Mouse (Mus musculus): ENCODE measurements at regions not wholly inside any gene's neighbourhood (a gene's known extent, or its start where the extent isn't known, plus 50 kb on each side); places are given as distances from the start of the nearest gene placed in this dataset.
"Not testable (repeated sequence)": the region's sequence is repeated elsewhere in the genome, so short reads cannot be mapped to it uniquely, and the experiment has no call there.

- in situ Hi-C loops (cut with MboI, MseI): loop anchor here (5.0 kb wide), 1 partner anchor 61 kb away; no protein-coding TSS in a partner anchor
These were observed 180.6 kb upstream of the Tab2 start for GRCm38 (mm10) chr10:8136662-8137061.

DNA sequence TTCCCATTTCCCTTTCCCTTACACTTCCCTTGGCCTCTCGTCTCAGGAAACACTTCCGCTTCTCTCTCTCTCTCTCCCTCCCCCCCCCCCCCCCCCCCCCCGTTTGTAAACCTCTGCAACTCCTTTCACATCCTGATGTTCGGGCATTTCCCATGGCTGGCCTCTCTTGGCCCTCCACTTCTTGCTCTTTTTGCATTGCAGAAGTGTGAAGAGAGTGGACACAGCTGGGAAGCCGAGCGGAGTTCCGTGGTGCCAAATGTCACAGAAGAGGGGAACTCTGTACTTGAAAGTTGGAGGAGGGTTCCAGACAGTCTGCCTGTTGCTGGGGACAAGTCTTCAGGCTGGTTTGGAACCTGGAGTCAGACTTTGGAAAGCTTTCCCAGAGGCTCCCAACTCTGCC lies 179.2 kb upstream of the Tab2 start:
- in situ Hi-C loops (cut with MboI, MseI): loop anchor here (5.0 kb wide), 1 partner anchor 62 kb away; no protein-coding TSS in a partner anchor

DNA sequence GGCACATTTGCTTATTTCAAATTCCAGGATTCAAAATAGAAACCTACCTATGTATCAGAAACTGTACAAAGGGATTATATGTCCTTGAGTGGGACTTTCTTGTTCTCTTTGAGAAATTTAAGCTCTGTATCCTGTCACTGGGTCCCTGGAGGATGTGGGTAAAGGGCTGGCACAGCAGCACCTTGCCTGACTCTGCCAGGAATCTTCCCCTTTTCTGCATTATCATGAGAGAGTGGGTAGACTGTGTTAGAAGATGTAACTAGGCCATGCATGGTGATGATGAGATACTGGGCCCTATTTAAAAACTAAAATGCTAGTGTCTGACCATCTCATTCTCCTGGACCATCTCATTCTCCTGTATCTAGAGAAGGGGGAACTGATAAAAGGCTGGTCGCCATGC lies 178.4 kb upstream of the Tab2 start:
- in situ Hi-C loops (cut with MboI, MseI): no loop called here

DNA sequence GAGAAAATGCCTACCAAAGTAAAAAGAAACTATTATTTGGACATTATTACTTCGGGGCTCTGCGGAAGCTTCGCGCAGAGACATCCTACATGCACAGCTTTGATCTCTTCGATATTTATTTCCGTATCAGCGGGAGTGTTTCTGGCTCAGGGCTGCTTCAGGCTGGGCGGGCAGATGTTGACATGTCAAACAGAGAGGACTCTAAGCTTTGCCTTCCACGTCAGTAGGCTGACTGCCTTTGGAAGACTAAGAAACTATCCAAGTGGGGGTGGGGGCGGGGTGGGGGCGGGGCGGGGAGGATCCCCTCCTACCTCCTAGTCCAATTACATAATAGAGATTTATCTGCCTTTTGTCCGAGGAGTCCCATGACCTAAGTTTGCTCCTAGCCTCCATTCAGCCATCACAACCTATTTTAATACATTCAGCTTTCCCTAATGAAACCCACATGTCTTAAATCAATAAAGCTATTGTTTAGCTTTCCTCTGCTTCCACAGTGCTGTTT lies 177.5 kb upstream of the Tab2 start:
- in situ Hi-C loops (cut with MboI, MseI): no loop called here

- in situ Hi-C loops (cut with MboI, MseI): no loop called here
These were observed 176.8 kb upstream of the Tab2 start for GRCm38 (mm10) chr10:8132795-8133194.

DNA sequence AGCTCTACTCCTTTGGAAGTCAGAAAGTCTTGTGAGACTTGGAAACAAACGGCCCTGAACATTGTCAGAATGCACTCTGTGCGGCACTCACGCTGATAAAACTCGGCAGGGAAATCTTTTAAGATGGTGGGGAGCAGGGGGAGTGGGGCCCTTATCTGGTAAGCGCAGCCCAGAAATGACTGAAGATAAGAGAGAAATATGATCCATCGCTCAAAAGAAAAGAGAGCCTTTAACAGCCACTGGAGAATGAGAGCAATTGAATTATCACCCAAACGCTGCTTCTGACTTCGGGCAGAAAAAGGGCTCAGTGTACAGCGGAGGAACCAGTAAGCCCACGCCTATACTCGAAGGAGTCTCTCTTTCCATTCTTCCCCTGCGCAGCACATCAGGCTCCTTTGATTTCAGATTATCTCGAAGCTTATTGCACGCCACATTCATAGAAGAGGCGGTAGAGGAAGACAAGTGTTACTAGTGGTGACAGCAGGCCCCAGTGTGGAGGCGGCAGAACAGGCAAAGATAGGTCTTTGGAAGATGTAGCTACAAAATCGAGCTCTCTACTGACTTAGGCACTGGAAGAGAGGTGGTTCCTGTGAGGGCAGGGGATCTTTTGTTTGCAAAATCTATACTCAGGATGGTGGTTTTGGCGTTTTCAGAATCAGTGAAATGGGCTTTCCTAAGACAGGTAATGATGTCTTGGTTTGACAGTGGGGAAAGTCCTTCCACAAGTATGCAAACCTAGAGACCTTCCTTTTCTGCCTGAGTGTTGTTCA lies 174.6 kb upstream of the Tab2 start:
- in situ Hi-C loops (cut with MboI, MseI): no loop called here

DNA sequence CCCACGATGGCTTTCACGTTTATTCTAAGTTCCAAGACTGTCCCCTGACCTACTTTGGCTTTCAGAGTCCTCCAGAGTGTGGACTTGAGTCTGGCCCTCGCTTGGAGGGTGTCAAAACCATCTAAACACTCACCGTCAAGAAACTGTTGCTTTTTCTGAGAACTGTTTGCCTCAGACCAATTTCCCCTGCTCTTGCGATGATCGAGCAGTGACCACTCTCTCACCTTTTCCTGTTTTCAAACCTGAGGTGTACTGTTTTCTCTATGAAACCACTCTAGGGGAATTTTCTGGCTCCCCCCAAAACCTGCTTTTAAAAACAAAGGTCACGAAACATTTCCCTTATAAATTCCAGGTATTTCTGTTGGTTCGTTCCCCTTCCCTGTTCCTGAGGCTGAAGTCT lies 174.0 kb upstream of the Tab2 start:
- in situ Hi-C loops (cut with MboI, MseI): no loop called here

- in situ Hi-C loops (cut with MboI, MseI): no loop called here
These were observed 168.1 kb upstream of the Tab2 start for GRCm38 (mm10) chr10:8124124-8124523.

- in situ Hi-C loops (cut with MboI, MseI): no loop called here
These were observed 165.9 kb upstream of the Tab2 start for GRCm38 (mm10) chr10:8121895-8122294.

GRCm38 (mm10) chr10:8116821-8117220 lies 160.8 kb upstream of the Tab2 start:
- in situ Hi-C loops (cut with MboI, MseI): no loop called here

DNA sequence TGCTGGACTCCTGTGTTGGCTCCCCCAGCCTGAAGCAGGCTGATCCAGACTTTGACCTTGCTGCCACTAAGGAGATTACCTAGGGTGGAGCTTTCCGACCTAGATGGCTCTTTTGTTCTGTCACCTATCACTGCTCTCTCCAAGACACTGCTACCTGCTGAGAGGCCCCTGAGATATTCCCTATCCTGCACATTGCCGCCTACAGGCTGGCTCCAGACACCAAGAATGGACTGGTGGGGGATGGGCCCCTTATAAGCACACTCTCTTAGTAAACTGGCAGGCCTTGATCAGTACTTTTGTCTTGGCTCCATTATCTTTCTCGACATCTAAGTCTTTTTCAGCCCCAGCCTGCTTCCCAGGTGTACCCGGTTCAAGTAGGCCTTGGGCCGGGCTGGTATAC lies 158.9 kb upstream of the Tab2 start:
- in situ Hi-C loops (cut with MboI, MseI): not testable (repeated sequence)

- in situ Hi-C loops (cut with MboI, MseI): no loop called here
These were observed 158.5 kb upstream of the Tab2 start for GRCm38 (mm10) chr10:8114530-8114929.

DNA sequence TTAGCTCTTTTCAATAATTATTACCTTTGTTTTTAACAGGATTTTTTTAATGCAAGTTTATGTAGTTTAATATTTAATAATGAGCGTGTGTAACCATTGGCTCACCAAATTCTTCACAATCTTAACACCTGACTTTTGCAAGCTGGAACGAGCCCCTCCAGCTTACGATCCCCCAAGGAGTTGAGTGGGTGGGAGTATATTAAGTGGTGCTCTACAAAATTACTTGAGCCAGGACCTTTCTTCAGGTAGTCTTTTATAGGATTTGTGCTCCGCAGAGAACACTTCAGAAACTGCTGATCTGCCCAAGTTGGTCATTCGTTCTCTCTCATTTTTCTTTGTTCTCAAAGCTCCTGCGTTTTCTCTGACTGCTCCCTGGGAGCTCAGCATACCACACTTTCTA lies 144.5 kb upstream of the Tab2 start:
- in situ Hi-C loops (cut with MboI, MseI): no loop called here

- in situ Hi-C loops (cut with MboI, MseI): loop anchor here (10.0 kb wide), 1 partner anchor 329 kb away; no protein-coding TSS in a partner anchor
These were observed 139.9 kb upstream of the Tab2 start for GRCm38 (mm10) chr10:8095924-8096323.

- in situ Hi-C loops (cut with MboI, MseI): loop anchor here (10.0 kb wide), 1 partner anchor 330 kb away; no protein-coding TSS in a partner anchor
These were observed 139.2 kb upstream of the Tab2 start for GRCm38 (mm10) chr10:8095206-8095605.

- in situ Hi-C loops (cut with MboI, MseI): loop anchor here (10.0 kb wide), 1 partner anchor 333 kb away; no protein-coding TSS in a partner anchor
These were observed 136.0 kb upstream of the Tab2 start for GRCm38 (mm10) chr10:8091871-8092552.

DNA sequence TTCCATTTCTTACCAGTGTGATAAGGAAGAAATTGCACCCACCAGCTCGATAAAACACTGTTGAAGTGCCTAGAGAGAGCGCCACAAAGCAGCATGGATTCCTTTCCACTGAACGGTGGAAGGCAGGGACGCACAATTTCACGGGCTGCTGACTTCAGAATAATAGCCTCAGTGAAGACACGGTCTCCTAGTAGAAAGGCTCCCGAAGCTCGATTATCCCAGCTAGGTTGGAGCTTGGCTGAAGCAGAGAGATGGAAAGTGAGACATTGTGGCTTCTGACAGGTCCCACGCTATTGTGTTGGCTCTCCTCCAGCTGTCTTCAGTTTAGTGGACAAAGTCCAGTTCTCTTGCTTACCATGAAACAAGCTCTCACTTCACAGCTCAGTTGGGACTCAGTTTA lies 133.3 kb upstream of the Tab2 start:
- in situ Hi-C loops (cut with MboI, MseI): no loop called here

DNA sequence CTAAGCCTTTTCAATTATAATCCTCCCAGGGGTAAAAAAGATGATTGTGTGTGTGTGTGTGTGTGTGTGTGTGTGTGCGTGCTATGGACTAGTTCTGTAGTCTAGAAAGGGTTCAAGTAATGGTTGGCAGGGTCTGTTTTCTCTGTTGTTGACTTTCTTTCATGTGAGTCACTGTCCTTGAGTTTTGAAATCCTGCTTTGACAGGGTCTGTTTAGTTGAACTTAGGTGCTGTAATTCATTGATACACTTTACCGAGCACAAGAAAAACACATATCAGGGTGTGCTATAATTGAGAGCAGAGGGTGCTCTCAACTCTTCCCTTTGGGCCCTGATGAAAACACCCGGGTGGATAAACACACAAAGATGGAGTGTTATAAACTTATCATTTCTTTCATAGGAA lies 132.7 kb upstream of the Tab2 start:
- in situ Hi-C loops (cut with MboI, MseI): no loop called here

DNA sequence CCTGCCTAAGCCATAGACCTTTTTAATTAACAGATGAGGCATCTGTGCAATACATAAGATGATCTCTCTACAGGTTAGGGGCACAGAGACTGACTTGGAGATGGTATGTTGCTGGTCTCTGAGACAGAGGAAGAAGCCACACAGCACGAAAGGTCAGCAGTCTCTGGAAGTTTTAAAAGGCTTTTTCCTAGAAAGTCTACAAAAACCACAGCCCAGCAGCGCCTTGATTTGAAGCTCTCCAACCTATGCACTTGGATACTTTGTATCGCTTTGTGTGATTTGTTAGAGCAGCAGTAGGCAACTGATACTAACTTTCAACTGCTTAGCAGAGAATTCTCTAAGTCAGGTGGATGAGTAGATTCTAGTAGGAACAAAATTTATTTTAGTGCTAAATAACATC lies 132.3 kb upstream of the Tab2 start:
- in situ Hi-C loops (cut with MboI, MseI): no loop called here

DNA sequence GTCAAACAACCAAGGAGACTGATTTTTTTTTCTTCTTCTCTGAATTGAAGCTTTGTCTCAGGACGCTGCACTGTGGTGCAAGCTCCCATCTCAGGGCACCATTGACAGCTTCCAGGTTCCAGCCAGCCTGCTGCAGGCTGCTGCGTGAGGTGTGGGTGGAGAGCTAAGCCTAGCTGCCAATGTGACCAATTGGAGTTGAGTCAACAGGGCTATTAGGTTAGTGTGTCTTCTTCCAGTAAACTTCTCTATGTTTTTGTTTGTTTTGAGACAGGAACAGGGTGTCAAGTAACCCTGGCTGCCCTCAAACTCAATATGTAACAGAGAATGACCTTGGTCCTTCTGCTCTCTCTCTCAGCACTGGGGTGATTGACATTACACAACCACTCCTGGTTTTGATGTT lies 131.1 kb upstream of the Tab2 start:
- in situ Hi-C loops (cut with MboI, MseI): no loop called here

DNA sequence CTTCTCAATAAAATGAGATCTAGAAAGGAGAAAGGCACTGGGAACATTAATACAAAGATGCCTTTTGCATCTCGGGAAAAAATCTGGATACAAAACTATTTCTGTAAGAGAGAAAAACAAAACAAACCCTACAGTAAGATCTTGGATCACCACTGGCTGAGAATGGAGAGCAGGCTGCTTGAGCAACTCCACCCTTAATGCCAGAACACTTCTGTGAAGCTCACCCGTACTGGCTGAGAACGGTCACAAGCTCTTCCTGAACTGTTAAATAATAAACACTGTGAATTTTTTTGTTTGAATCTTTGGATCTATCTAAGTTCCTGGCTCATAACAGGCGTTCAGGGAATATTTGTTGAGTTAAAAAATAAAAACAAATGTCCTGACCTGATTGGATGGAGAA lies 130.4 kb upstream of the Tab2 start:
- in situ Hi-C loops (cut with MboI, MseI): no loop called here

DNA sequence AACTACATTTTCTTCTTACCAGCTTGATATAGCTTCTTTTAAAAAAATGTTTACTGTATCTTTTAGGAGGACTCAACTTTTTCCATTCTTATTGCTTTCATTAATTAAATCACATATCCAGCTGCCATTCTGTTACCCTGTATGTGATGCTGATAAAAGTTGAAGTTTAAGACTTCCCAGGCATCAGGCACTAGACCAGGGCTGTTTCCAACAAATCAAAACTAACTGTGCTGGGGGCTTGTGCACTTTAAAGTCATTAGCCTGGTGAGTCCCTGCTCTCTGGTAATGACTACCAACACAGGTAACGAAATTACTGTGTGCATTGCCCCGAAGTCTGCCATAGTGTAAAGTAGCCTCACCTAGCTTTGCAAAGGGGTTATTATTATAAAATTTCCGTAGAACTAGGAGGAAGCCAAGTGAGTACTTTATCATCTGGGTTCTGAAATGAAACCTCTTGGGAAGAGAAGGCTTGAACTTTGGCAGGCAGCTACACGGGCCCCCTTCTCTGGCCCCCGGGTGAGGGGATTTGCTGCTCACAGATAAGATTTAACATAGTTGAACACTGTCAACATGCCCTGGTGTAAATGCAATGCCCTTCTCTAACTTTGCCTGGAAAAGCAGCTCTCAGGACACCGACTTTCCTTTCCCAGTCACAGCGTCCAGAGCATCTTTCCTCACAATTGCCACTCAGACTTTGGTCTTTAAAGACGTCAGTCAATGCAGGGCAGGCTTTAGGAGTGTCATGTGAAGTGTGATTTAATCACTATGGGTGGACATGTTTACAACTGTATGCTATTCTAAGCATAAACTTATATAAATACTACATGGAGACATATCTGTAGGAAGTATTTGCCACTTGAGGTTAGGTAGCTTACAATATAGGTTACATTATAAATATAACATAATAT lies 122.1 kb upstream of the Tab2 start:
- in situ Hi-C loops (cut with MboI, MseI): no loop called here
